Mouse (Mus musculus) midbrain, postnatal 0 days (tissue): ENCODE measurements around the gene Dpp6. TPM values are rescaled to one million over a fixed set of nuclear protein-coding genes. Genes with fewer than 3 reads are reported as not detected.

Experiments
- ATAC-seq: fragments of 200-750 bp; cut with Nextera tagmentation; 2 replicates; pipeline ENCODE4 v1.8.0; 2017; ENCODE audit warnings: moderate number of reproducible peaks, mild to moderate bottlenecking, moderate TSS enrichment, moderate library complexity; ENCODE audit not compliant: low FRiP score
- DNase-seq: peaks from one replicate; pipeline ENCODE4 v3.0.0-alpha.2; 2015; ENCODE audit warnings: low spot score
- H3K27ac ChIP-seq: fragments of 300-500 bp; sonication (generic); 2 replicates; pipeline ENCODE4 v1.5.1; 2014; ENCODE audit warnings: low read depth, mild to moderate bottlenecking, low read length, mixed read lengths
- H3K27me3 ChIP-seq: fragments of 300-500 bp; sonication (generic); 2 replicates; pipeline ENCODE4 v1.6.1; 2014; ENCODE audit warnings: low read length, control low read depth, mixed read lengths; ENCODE audit not compliant: insufficient read depth
- H3K36me3 ChIP-seq: fragments of 300-500 bp; sonication (generic); 2 replicates; pipeline ENCODE4 v1.6.1; 2014; ENCODE audit warnings: low read length, control low read depth, mixed read lengths; ENCODE audit not compliant: insufficient read depth
- H3K4me1 ChIP-seq: fragments of 300-500 bp; sonication (generic); 2 replicates; pipeline ENCODE4 v1.6.1; 2014; ENCODE audit warnings: mild to moderate bottlenecking, control low read depth, antibody characterized with exemption, low read length, mixed read lengths; ENCODE audit not compliant: insufficient read depth
- H3K4me2 ChIP-seq: fragments of 300-500 bp; sonication (generic); 2 replicates; pipeline ENCODE4 v1.6.1; 2014; ENCODE audit warnings: low read depth, mild to moderate bottlenecking, low read length, mixed read lengths; ENCODE audit not compliant: poor library complexity, severe bottlenecking
- H3K4me3 ChIP-seq: fragments of 300-500 bp; sonication (generic); 2 replicates; pipeline ENCODE4 v1.5.1; 2014; ENCODE audit warnings: low read depth, mild to moderate bottlenecking, low read length, moderate library complexity
- H3K9ac ChIP-seq: fragments of 300-500 bp; sonication (generic); replicated peaks from 2 replicates; pipeline ENCODE4 v1.6.1; 2014; ENCODE audit warnings: mild to moderate bottlenecking, low read length, moderate library complexity, mixed read lengths; ENCODE audit not compliant: poor library complexity, severe bottlenecking
- H3K9me3 ChIP-seq: fragments of 300-500 bp; sonication (generic); 2 replicates; pipeline ENCODE4 v1.6.1; 2016; ENCODE audit warnings: low read length, control low read depth
- CTCF ChIP-seq: IDR thresholded peaks from 2 replicates; pipeline ENCODE4 v1.5.1; 2016; ENCODE audit warnings: antibody characterized with exemption, mild to moderate bottlenecking
- WGBS: fragments of 180-500 bp; shearing (Covaris S2); extraction: QIAGEN DNeasy Blood & Tissue Kit; methylation state at CpG from one replicate; pipeline ENCODE4 v1.1.7; 2014; 5-methylcytosine and 5-hydroxymethylcytosine counted together
- polyA plus RNA-seq: library from polyadenylated mRNA; unstranded; fragments of >200 nt; fragmentation: Nextera tagmentation; extraction: Ambion mirVana; gene quantifications from 2 replicates; pipeline ENCODE4 v1.2.1, GENCODE M21; 2015
- total RNA-seq: library from RNA; depleted of rRNA; stranded (reverse); fragments of >200 nt; gene quantifications from 2 replicates; pipeline ENCODE4 v1.2.3, GENCODE M21; 2014

Dpp6 gene
- total and polyA plus RNA-seq, 2 experiments from 2014 or later: 88.6 to 169 TPM

DNA sequence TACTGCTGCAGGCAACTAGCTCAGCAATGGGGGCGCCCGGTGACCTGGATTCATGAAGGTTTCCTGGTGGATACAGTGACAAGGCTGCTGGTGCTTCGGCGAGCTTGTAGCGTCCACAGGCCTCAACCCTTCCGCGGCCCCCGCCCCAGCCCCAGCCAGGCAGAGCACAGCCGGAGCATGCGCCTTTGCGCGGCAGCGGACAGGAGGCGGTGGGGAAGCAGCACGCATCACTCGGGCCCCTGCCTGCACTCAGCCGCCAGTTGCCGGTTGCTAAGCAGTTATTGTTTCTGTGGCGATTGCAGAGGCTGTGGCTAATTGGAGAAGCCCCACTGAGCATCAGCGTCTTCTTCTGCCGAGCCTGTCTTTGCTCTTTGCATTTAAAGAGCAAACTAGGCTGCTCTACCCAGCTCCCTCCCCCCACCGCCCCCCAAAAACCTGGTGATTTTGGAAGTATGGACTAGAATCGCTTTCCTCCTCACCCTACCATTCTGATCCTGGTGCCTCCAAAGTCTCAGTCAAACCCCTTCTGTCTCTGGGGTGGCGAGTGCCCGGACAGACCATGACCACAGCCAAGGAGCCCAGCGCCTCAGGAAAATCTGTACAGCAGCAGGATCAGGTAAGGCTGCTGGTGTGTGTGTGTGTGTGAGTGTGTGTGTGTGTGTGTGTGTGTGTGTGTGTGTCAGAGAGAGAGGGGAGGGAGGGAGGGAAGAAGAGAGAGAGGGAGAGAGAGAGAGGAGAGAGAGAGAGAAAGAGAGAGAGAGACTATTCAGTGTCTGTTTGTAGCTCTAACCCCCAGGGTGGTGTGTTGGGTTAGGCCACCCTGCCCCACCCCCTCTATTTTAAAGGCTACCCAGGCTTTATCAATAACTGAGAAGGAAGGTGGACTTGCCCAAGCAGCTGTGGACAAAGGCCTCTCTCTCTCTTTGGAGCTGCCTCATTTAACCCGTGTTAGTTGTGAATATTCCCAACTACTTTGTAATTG lies 445.0 kb downstream of the Dpp6 start:
- peak; percentile 87 for DNase-seq
- peak overlapping the region; percentile 45 for H3K4me3 ChIP-seq
- no peak for TF ChIP-seq CTCF
- H3K9me3 ChIP-seq: no peaks in the 10 kb centered on the region
- peak overlapping the region; percentile 84 for H3K27ac ChIP-seq
- 3% methylated on average over 27 of the region's 27 CpGs for WGBS
- no peaks in the 10 kb centered on the region for H3K36me3 ChIP-seq
- peak overlapping the region; percentile 69 for H3K4me2 ChIP-seq
- H3K4me1 ChIP-seq: peaks cover 31% of the 10 kb centered on the region
- H3K27me3 ChIP-seq: no peaks in the 10 kb centered on the region
- ATAC-seq: peak; percentile 92
- peak overlapping the region; percentile 68 for H3K9ac ChIP-seq

DNA sequence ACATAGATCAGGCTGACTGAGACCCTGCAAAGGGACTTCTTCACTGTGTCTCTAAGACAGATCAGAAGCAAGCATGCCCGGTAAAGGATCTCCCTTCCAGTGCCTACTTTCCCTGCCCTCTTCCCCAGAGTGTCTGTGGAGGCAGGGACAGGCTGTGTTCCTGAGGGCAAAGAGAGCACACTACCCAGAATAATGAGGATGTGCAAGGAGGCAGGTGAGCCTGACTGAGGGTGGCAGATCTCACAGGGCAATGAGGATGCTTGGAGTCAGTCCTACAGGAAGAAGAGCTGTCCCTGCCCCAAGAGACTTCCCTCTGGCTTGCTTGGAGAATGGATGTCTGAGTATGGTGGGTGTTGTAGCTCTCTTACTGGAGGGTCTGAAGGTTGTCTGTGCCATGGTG lies 445.7 kb downstream of the Dpp6 start:
- Histone ChIP-seq H3K36me3 (no peaks in the 10 kb centered on the region), H3K9me3 (no peaks in the 10 kb centered on the region), H3K4me3 (peak overlapping the region; percentile 45), H3K4me1 (peaks cover 31% of the 10 kb centered on the region), H3K4me2 (peak overlapping the region; percentile 69), H3K27ac (peak overlapping the region; percentile 84; the same call in 1 of the 2 replicates), H3K9ac (peak overlapping the region; percentile 68), H3K27me3 (no peaks in the 10 kb centered on the region)
- TF ChIP-seq CTCF: no peak
- ATAC-seq (peak; percentile 38; the same call in 1 of the 2 replicates), DNase-seq (no peak)
- WGBS: 9% methylated on average over 1 of the region's 1 CpGs

DNA sequence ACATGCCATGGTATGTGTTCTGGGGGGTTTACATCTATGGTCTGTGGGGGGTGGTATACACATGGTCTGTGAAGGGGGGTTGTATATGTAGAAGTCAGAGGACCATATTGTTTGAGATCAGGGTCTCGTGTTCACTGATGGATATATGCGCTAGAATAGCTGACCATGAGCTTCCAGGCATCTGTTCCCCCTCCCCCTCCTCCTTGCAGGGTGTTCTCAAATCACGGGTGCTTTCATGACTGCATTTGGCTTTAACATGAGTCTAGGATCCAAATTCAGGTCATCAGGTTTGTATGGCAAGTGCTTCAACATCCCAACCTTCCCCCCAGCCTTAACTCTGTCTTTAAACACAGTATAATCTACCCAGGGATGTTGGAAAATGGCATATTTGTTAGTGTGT lies 448.3 kb downstream of the Dpp6 start:
- DNase-seq (no peak), ATAC-seq (no peak)
- Histone ChIP-seq H3K27me3 (no peaks in the 10 kb centered on the region), H3K4me3 (no peak overlapping the region), H3K4me2 (peak overlapping the region; percentile 37), H3K4me1 (peaks cover 31% of the 10 kb centered on the region), H3K9me3 (no peaks in the 10 kb centered on the region), H3K36me3 (no peaks in the 10 kb centered on the region), H3K27ac (no peak overlapping the region), H3K9ac (no peak overlapping the region)
- WGBS: 71% methylated on average over 3 of the region's 3 CpGs
- TF ChIP-seq CTCF: no peak

DNA sequence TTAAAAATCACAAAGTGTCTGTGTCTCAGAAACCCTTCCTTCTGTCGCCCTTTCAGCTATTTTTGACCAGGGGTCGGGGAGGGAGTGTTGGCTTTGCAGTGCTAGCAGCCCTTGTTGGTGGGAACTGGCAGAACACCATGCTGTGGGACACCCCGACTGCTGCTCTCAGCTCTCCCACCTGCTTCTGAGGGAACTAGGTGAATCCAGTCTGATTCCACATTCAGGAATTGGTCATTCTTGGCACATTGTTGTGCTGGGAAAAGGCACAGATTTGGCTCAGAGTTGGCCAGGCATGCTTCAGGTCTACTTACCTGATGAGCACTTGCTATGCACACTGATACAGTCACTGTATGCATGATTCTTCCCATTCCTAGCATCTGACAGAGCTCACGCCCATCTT lies 454.3 kb downstream of the Dpp6 start:
- H3K4me3 ChIP-seq: no peak overlapping the region
- peaks cover 3% of the 10 kb centered on the region; the same call in 1 of the 2 replicates for H3K4me1 ChIP-seq
- no peak overlapping the region for H3K4me2 ChIP-seq
- no peaks in the 10 kb centered on the region for H3K27me3 ChIP-seq
- no peaks in the 10 kb centered on the region for H3K9me3 ChIP-seq
- TF ChIP-seq CTCF: no peak
- H3K27ac ChIP-seq: no peak overlapping the region
- no peak overlapping the region for H3K9ac ChIP-seq
- ATAC-seq (no peak), DNase-seq (no peak)
- WGBS: 77% methylated on average over 4 of the region's 4 CpGs
- H3K36me3 ChIP-seq: no peaks in the 10 kb centered on the region

DNA sequence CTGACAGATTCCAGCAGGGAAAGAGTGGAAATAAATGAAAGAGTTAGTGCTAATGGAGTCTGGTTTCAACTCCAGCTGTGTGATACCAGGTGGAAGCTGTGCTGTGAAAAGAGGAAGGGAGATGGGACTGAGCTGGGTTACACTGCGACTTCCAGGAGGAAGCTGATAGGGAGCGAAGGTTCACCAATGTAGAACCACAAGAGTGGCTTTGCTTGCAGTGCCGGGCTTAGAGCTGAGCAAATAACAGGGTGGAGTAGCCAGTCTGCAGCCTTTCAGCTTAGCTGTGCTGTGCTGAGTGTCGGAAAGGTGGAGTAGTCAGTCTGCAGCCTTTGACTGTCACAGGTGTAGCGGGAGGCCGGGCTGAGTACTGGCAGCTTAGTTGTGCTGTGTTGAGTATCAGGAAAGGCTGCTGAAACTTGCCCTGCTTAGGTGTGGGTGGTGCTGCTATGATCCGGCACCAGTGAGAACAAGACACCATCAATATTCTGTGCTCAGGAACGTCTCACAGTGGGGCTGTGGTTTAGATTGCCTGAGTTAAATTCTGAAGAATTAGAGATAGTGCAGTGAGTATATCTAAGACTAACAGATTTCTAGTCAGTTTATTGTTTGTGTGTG lies 457.9 kb downstream of the Dpp6 start:
- H3K9ac ChIP-seq: no peak overlapping the region
- ATAC-seq: no peak
- 61% methylated on average over 8 of the region's 8 CpGs for WGBS

DNA sequence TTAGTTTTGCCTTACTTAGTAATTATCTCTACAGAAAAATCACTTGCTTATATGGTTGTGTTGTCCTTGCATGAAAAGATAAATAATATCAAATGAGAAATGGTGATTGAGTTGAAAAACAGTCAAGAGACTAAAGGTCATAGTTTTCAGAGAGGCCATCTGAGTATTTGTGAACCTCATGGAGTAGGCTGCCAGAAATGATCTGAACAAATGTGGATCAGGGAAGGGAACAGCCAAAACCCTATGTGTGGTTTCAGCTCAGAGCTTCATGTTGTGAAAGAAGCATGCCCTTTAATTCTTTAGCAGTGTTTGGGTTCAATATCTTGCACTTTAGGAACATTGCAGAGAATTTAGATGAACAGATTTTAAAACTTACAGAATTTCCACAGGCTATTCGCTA lies 458.9 kb downstream of the Dpp6 start:
- ATAC-seq (no peak), DNase-seq (no peak)
- H3K9ac ChIP-seq: no peak overlapping the region

More for the DNA sequence above, 457.9 kb downstream of the Dpp6 start:
- DNase-seq: no peak
- H3K9me3 ChIP-seq: no peaks in the 10 kb centered on the region
- no peaks in the 10 kb centered on the region for H3K36me3 ChIP-seq
- no peak overlapping the region for H3K27ac ChIP-seq
- peaks cover 3% of the 10 kb centered on the region; the same call in 1 of the 2 replicates for H3K4me1 ChIP-seq
- H3K27me3 ChIP-seq: no peaks in the 10 kb centered on the region
- H3K4me3 ChIP-seq: no peak overlapping the region
- TF ChIP-seq CTCF: no peak
- no peak overlapping the region for H3K4me2 ChIP-seq

More for the DNA sequence above, 458.9 kb downstream of the Dpp6 start:
- Histone ChIP-seq H3K36me3 (no peaks in the 10 kb centered on the region), H3K9me3 (no peaks in the 10 kb centered on the region), H3K4me3 (no peak overlapping the region), H3K27me3 (no peaks in the 10 kb centered on the region), H3K4me2 (no peak overlapping the region), H3K4me1 (peaks cover 3% of the 10 kb centered on the region; the same call in 1 of the 2 replicates), H3K27ac (no peak overlapping the region)
- no peak for TF ChIP-seq CTCF
- WGBS: 94% methylated on average over 1 of the region's 1 CpGs
